Mouse (Mus musculus): Measurements from ENCODE around the gene Nmnat2.
A peak's percentile ranks its signal among the peaks of the same experiment; 100 is the strongest.

Gene Nmnat2

GRCm38 (mm10) chr1:153021034-153021638 is 66.3 kb downstream of the Nmnat2 start:
- DNase-seq = no peak

GRCm38 (mm10) chr1:153023018-153023417 is 68.2 kb downstream of the Nmnat2 start:
- DNase-seq = no peak

GRCm38 (mm10) chr1:153023875-153024274 is 69.1 kb downstream of the Nmnat2 start:
- no peak for DNase-seq

- no peak for DNase-seq
Measured at GRCm38 (mm10) chr1:153024453-153024852, 69.7 kb downstream of the Nmnat2 start.

GRCm38 (mm10) chr1:153031345-153031744 is 76.6 kb downstream of the Nmnat2 start:
- no peak for DNase-seq

- no peak for DNase-seq
Measured at GRCm38 (mm10) chr1:153031954-153032353, 77.2 kb downstream of the Nmnat2 start.

- DNase-seq = no peak
Measured at GRCm38 (mm10) chr1:153033145-153033908, 78.5 kb downstream of the Nmnat2 start.

- DNase-seq = no peak
Measured at GRCm38 (mm10) chr1:153034064-153034463, 79.3 kb downstream of the Nmnat2 start.

- peak; percentile 92 for DNase-seq
Measured at GRCm38 (mm10) chr1:153035328-153035944, 80.6 kb downstream of the Nmnat2 start.

- peak; percentile 81 for DNase-seq
Measured at GRCm38 (mm10) chr1:153037353-153038345, 82.9 kb downstream of the Nmnat2 start.

- peak; percentile 90 for DNase-seq
Measured at GRCm38 (mm10) chr1:153040091-153040490, 85.3 kb downstream of the Nmnat2 start.

GRCm38 (mm10) chr1:153041046-153041445 is 86.3 kb downstream of the Nmnat2 start:
- DNase-seq = peak; percentile 87

GRCm38 (mm10) chr1:153042318-153042717 is 87.5 kb downstream of the Nmnat2 start:
- DNase-seq = no peak

GRCm38 (mm10) chr1:153043332-153043731 is 88.5 kb downstream of the Nmnat2 start:
- no peak for DNase-seq

GRCm38 (mm10) chr1:153045368-153045767 is 90.6 kb downstream of the Nmnat2 start:
- DNase-seq = no peak

- peak; percentile 99 for DNase-seq
Measured at GRCm38 (mm10) chr1:153048147-153048878, 93.5 kb downstream of the Nmnat2 start.

GRCm38 (mm10) chr1:153049451-153049850 is 94.7 kb downstream of the Nmnat2 start:
- no peak for DNase-seq

- DNase-seq = no peak
Measured at GRCm38 (mm10) chr1:153051474-153051873, 96.7 kb downstream of the Nmnat2 start.

- DNase-seq = no peak
Measured at GRCm38 (mm10) chr1:153053619-153054018, 98.8 kb downstream of the Nmnat2 start.

- no peak for DNase-seq
Measured at GRCm38 (mm10) chr1:153054112-153054821, 99.5 kb downstream of the Nmnat2 start.

GRCm38 (mm10) chr1:153058290-153058689 is 103.5 kb downstream of the Nmnat2 start:
- peak; percentile 71 for DNase-seq

Data from heart, adult 11 months (tissue).